Mouse (Mus musculus) olfactory bulb, adult 2 months (tissue): ENCODE measurements around the gene Lyl1.

Experiments
- CTCF ChIP-seq: fragments of 200-500 bp; IDR thresholded peaks from 2 replicates; pipeline ENCODE4 v1.5.1; 2012; ENCODE audit warnings: low read depth, mild to moderate bottlenecking, low read length, moderate library complexity; ENCODE audit not compliant: insufficient read depth
- POLR2A ChIP-seq: fragments of 200-500 bp; IDR thresholded peaks from 2 replicates; pipeline ENCODE4 v1.6.1; 2012; ENCODE audit warnings: mild to moderate bottlenecking, low read depth, low read length, moderate library complexity; ENCODE audit not compliant: insufficient read depth

DNA sequence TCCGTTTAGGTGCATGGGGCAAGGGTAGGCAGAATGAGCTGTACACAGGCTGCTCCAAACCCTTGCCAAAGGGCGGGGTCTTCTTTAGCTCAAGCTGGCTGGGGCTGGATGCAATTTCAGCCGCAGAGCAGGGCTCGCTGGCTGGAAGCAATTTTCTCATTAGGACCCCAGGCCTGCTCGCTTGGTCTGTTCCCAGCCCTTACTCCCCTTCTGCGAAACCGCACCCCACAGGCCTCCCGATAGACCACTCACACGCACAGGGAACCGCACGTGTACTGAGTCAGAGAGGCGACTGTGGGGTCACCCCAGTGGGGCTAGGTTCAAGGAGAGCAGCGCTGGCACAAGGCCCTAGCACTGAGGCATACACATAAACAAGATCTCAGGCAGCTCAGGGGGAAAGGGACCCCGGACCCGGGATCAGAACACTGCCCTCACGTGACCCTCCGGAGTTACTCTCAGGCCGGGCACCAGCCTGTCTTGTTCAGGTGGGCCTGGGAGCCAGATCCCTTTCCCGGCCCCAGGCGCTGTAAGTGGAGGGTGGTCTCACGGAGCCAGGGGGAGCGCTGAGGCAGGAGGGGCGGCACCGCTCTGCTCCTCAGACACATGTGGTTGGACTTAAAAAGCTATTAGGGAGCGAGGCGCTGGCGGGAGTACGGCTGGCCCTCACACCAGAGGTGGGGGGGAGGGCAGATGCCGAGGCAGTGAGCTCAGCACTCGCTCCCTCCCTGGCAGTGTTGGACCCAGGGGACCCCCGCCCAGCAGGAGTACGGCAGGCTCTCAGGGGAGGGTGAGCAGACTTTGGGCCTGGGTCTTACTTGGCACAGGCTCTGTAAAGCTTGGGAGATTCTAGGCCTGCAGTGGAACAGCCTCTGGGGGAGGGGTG is 41.2 kb downstream of the Lyl1 start:
- TF ChIP-seq POLR2A, result no peak
- TF ChIP-seq CTCF, result no peak
